Mouse (Mus musculus) frontal cortex, postnatal 14 days (tissue): ENCODE measurements around the gene Itprip.

Experiments
- DNase-seq, 2 experiments: peaks; one replicate each; pipeline ENCODE4 v3.0.0; 2022; ENCODE audit warnings: low spot score in 2 of 2

Gene Itprip

DNA sequence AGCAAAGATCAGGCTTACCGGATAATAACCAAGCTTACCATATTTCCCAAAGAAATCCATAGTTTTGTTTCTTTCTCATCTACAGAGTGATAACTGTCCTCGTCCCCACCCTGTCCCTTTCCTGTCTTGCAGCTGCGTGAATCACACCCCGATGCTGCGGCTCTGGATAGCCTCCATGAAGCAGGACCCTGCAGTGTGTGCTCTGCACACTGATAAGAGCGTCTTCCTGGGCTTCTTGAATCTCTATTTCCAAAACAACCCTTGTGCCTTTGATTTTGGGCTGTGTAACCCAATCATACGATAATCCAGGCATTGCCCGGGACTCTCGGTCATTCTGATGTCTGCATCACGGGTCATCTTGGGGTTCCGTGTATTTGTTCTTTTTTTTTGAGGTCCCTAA, 33.2 kb downstream of the Itprip start:
- no peak for DNase-seq

DNA sequence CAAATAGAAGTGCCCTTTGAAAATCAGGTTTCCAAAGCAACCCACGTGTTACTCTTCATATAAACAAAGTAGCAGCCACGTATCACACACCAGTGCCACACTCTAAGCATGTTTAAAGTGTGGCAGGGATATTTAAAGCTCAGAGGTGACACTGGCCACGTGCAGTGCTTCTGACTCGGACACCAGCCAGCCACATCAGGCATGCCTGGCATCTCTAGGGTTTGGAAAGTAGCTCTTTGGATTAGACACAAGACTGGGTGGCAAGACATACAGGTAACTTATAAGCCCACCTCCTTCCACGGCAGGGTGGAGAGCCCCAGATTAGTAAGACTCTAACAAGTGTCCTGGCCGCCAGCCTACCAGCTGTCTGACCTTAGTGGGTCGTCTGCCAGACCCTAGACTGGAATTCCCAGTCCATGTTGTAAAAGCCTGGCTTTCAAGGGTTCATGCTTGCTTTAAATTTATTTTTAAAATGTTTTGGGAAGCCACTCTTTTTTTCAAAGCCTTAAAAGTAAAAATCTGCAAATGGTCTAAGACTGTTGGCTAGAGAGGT, 33.8 kb downstream of the Itprip start:
- no peak for DNase-seq

DNA sequence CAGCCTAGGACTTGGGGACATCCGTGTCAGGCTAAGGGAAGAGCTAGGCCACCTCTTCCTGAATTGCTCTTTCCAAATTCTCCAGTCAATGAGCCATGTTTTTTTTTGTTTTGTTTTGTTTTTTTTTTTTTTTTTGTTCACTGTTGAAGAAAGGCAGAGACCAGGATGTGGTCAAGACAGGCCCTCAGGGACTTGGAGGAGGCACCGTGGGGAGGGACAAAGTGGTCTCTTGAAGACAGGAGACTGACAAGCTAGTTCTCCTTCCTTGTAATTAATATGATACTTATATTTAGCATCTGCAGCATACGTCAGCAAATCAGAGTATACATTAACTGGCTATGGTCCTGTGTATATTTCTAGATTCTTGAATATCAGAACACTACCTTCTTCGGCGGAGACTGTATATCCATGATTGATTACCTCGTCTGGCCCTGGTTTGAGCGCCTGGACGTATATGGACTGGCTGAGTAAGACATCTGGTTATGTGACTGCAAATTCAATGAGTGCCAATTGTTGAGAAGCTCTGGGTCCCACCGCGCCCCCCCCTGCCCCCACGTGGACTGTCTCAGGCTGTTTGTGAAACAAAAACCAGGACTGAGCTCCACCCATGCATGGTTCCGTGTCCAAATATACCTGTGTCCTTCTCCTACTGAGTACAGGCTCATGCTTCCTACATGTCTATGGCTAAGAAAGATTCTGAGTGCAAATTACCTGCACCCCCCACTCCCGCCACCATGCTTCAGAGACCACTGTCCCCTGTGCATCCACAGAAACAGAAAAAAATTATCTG, 34.6 kb downstream of the Itprip start:
- no peak for DNase-seq

DNA sequence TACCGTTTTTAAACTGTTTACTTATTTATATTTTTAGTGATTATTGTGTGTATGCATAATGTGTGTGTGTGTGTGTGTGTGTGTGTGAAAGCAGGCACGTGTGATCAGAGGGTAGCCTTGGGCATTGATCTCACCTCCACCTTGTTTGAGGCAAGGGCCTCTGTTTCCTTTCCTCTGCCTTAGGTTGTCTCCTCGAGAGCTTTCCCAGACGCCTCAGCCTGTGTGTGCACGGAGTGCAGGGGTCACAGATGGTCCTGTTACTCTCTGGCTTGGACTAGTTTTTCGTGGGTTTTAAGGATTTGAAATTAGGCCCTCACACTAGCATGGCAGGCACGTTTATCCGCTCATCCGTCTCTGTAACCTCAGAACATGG, 36.2 kb downstream of the Itprip start:
- DNase-seq, result no peak

DNA sequence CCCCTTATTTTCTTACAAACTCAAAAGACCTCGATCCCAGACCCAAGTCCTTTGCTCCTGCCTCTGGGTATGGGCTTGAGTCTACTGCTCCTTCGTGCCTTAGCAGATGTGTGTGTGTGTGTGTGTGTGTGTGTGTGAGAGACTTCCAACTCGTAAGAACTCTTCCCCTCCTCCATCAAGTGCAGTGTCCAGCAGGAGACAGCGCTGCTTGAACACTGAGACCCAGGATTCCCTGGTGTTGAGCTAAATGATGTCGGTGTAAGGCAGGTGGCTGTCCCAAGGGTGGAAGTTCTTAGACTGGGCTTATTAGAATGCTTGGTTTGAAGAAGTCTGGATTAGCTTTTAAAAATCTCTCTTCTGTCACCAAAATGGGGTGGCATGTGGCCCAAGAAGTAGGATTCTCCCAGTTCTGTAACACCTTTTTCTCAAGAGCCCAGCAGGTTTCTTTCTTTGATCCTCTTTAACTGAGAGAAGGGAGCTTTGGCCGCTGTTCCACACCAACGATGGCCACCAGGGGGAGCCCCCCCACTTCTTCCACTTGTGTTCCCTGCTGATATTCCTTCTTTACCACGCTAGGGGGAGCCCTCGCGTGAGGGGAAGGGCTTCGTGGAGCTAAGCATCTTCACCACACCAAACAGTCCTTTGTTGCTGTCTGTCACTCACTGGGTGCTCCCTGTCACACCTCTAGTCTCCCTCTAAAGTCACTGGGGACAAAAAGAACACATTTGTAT, 36.8 kb downstream of the Itprip start:
- DNase-seq, result peak; percentile 36 to 64

GRCm38 (mm10) chr19:47881538-47881937, 37.6 kb downstream of the Itprip start:
- DNase-seq, result no peak

- no peak for DNase-seq
Measured at GRCm38 (mm10) chr19:47876252-47876651, 42.8 kb downstream of the Itprip start.

DNA sequence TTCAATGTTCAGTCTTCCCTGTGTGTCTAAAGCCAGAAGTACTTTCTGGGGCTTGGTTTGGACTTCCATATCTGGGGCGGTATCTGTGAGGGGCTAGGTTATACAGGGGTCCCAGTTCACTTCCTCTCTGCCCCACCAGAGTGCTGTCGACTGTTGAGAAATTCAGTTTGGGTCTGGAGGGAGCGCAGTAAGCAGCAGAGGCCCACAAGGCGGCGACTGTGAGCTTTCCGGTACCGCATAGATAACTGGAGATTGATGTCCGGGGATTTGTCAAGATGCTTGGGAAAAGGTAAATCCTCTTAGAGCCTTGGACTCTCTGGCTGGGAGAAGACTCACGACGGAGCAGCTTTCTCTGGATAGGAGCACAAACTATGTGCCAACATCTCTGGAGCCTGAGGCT, 47.6 kb downstream of the Itprip start:
- no peak for DNase-seq

GRCm38 (mm10) chr19:47870102-47870666, 48.9 kb downstream of the Itprip start:
- no peak for DNase-seq

DNA sequence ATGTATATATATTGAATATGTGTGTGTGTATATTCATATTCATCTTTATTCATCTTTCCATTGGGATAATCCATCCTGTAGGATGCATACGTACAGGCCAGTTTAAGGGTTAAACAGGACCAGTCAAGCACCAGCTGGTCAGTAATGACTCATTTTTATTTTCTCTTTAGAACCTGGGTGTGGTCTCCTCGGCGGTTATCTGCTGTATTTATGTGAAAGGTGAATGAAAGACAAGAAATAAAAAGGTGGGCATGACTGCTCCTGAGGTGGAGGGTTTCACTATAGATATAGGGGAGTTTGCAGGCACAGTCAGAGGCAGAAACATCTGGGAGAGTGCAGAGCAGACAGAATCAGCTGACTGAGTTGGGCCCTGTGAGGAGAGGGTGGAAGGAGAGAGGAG, 49.6 kb downstream of the Itprip start:
- DNase-seq, result no peak

- no peak for DNase-seq
Measured at GRCm38 (mm10) chr19:47868951-47869350, 50.1 kb downstream of the Itprip start.

DNA sequence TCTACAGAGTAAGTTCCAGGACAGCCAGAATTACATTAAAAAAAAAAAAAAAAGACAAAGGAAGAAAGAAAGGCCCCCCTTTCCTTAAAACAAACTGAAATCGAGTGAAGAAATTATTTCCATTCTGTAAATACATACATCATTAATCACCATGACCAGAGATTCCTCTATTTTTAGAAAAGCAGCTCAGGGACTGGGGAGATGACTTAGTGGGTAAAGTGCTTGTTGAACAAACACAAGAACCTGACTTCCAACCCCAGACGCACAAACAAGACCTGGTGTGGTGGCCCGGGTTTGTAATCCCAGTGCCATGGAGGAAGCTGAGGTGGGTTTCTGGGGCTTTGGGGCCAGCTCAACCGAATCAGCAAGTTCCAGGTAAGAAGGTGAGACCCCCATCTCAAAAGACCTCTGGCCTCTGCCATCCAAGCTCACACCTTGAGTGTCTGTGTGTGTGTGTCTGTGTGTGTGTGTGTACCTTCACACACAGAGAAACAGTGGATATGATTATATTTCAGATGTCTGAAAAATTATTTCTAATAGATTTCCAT, 51.4 kb downstream of the Itprip start:
- no peak for DNase-seq

- DNase-seq, result peak; percentile 89 to 91
Measured at GRCm38 (mm10) chr19:47865353-47865947, 53.6 kb downstream of the Itprip start, which contains the start of gene Gsto2. Gsto2 (plus strand) TSS chr19:47865534.

GRCm38 (mm10) chr19:47864721-47865120, 54.4 kb downstream of the Itprip start:
- DNase-seq, result no peak

GRCm38 (mm10) chr19:47864051-47864450, 55.0 kb downstream of the Itprip start:
- no peak for DNase-seq

- DNase-seq, result no peak
Measured at GRCm38 (mm10) chr19:47862581-47862980, 56.5 kb downstream of the Itprip start.

- DNase-seq, result no peak
Measured at GRCm38 (mm10) chr19:47859180-47859579, 59.9 kb downstream of the Itprip start.

- no peak for DNase-seq
Measured at GRCm38 (mm10) chr19:47857957-47858942, 60.8 kb downstream of the Itprip start.

GRCm38 (mm10) chr19:47854796-47855783, 64.0 kb downstream of the Itprip start, which contains the start of gene Gsto1:
Gsto1 (plus strand) TSS chr19:47854970.
- DNase-seq, result peak; percentile 80 to 84
